Mouse (Mus musculus) urinary bladder, postnatal 4 days (tissue): ENCODE measurements around the gene Efcab12.
A peak's percentile ranks its signal among the peaks of the same experiment; 100 is the strongest.
"Not testable (repeated sequence)": the region's sequence is repeated elsewhere in the genome, so short reads cannot be mapped to it uniquely, and the experiment has no call there.

Source experiments
- DNase-seq, 2 experiments: peaks; one replicate each; pipeline ENCODE4 v3.0.0; 2021 to 2022; ENCODE audit warnings: low spot score in 2 of 2

Gene Efcab12

DNA sequence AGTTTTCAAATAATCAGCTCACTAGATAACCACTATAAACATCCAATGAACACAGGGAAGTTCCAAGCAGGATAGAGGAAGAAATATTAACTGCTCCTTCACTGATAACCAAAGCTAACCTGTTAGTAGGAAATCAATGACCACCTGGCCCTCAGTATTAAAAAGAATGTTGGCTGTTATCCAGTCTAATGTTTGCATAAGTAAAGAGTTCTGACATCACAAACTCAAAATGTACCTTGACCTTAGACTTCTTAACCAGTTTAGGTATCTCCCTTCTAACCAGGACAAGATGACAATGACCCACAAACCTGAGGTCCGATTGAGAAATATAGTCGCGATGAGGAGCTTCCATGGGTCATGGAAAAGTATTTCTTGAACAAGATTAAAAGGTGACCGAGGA is 6.8 kb upstream of the Efcab12 start:
- no peak for DNase-seq

DNA sequence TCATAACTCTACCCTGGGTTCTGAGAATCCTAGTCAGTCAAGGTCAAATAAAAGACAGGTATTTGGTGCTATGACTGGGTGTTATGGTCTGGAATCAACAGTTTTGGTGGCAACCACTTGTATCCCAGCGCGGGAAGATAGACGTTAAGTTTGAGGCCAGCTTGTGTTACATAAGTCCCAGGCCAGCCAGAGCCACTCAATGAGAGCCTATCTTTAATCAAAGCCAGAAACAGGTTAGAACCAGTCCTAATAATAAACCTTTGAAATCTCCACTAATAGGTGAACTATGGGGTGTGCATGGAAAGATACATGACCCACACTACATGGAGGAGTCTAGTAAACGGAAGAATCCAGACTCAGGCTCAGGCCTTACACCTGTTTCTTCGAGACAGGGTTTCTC is 533 bp upstream of the Efcab12 start:
- no peak for DNase-seq

DNA sequence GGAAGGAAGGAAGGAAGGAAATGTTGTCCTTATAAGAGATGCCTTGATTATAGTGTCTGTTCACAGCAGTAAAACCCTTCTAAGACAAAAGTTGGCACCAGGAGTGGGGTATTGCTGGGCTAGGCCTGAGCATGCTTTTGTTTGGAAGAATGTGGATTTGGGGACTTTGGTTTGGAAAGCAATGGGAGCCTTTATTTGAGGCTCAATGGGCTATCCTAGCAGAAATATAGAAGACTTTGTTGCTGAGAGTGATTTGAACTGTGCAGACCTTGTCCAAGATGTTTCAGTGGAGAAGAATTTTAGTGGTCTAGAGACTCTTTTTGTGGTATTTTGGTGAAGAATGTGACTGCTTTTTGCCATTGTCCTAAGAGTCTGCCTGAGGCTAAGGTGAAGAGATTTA is 4.4 kb downstream of the Efcab12 start:
- DNase-seq, result no peak

DNA sequence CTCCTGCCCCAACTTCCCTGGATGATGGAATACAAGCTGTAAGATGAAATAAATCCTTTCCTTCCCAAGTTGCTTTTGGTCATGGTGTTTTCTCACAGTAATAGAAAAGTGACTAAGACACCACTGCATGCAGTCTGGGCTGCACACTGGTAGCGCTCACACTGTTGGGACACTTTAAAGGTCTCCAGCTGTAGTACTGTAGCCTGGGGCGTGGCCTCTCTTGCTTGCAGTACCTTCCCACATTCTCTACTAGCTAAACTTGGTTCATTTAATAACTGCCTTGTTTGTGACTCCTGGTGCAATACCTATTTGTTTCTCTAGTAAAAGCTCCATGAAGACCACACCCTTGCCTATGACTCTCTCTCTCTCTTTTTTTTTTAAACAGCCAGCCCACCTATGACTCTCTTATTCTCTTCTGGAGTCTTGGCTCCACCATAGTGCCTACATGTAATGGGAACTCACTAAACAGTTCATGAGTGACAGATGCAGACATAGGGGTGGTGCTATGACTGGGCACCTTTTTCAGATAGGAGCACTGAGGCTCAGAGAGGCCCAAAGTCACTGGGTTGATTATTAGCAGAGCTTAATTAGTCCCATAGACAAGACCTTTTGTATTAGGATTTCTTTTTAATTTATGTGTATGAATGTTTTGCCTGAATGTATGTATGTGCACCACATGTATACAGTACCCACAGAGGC is 5.9 kb downstream of the Efcab12 start:
- no peak for DNase-seq

DNA sequence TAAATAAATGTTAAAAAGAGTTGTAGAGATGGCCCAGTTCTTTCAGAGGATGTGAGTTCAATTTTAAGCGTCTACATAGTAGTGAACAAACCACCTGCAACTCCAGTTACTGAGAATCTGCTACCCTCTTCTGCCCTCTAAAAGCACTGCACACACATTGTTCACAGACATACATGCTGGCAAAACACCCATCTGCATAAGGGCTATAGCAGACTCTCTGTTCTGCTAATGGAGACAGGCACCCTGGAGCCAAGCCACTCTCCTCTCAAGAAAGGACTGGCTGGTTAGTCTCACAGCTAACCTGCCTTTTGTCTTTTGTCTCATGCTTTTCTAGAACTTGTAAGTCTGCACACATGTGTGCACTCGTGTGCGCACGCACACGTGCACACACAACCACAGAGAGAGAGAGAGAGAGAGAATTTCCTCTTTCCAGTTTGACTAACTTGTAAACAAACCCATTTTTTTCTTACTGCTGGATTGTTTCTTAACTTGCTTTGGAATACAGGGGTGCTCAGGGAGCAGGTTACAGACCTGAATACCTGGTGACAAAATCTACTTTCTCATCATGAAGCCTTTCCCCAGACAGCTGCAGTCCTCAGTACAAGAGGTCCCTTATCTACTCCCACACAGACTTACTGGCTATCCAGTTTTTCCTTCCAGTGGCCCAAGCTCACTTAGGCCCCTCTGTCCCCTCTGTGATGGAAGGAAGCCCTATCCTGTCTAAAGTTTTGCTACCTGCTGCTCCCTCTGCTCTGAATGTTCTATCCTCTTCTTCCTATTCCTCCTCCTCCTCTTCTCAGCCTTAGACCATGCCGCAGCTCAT is 7.2 kb downstream of the Efcab12 start:
- DNase-seq, result no peak

DNA sequence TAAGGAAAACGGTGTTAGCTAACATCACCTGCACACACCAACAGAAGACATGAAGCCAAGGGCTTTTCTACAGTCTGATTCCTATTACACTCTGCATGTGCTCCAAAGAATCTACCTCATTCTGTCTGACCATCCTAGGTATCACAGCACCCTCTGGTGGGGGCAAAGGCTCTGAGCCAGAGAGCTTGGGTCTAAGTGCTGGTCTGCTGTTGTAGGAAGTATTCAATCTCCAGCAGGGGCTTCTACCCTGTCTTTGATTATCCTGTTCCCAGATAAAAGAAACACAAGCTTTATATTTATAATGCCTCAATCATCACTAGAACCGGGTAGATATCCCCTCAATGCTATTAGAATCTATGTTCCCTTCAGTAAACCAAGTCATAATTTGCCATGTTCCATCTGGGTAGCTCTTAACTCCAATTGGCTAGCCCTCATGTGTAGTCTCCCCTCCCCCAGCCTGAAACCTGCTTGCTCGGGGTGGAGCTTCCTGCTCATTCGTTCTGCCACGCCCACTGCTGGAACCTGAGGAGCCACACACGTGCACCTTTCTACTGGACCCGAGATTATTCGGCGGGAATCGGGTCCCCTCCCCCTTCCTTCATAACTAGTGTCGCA is 14.3 kb downstream of the Efcab12 start:
- not testable (repeated sequence) for DNase-seq

DNA sequence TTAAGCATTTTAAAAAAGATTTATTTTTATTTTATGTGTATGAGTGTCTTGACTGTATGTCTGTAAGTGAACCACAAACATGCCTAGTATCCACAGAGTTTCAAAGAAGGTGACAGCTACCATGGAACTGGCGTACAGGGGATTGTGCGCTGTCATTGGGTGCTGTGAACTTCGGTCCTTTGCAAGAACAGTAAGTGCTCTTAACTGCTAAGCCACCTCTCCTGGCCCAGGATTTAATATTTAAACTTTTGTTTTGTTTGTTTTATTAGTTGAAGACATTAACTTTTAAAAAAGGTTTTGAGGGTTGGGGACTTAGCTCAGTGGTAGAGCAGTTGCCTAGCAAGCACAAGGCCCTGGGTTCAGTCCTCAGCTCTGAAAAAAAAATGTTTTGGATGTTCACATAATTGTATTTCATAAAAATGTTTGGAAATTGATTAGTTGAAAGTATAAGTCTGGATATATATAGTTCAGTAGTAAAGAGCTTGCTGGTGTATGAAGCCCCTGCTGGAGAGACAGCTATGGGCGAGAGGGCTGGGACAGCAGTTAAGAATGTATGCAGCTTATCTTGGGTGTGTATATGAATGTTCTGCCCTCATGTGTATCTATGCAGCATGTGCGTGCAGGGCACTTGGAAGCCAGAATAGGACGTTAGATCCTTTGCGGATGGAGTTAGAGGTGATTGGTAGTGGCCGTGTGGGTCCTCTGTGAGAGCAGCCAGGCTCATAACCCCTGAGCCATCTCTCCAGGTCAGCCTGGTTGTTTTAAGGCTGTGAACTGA is 16.8 kb downstream of the Efcab12 start:
- DNase-seq, result no peak

DNA sequence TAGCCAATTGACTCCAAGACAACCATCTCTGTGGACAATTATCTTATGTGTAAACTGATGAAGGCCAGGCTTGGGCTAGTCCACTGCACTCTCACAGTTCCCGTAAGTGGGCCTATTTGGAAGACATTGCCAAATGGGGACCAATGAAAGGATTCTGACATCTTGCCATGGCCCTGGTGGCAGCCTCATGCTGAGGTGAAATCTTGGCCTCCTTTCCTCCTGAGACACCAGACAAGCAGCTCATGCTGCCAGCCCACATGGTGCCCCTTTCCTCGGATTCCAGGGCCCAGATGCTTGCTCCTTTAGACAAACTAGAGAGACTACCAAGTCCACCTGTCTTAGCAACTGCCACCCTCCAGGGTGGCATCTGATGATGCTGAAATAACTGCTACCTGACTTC is 20.1 kb downstream of the Efcab12 start:
- DNase-seq, result no peak

DNA sequence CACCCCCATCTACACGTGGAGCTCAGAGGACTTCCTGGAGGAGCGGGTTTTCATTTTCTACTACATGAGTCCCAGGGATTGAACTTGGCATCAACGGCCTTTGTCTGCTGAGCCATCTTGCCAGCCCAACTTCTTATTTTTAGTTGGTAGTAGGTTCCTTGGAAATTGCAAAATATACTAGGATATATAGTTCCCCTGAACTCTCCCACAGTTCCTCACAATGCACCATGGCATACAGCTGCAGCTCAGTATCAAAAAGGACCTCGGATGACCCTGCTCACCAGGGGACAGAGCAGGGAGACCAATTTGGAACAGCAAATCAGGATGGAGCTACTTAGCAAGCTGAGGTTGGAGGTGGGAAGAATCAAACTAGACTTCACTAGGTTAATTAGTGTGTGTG is 23.2 kb downstream of the Efcab12 start:
- no peak for DNase-seq

DNA sequence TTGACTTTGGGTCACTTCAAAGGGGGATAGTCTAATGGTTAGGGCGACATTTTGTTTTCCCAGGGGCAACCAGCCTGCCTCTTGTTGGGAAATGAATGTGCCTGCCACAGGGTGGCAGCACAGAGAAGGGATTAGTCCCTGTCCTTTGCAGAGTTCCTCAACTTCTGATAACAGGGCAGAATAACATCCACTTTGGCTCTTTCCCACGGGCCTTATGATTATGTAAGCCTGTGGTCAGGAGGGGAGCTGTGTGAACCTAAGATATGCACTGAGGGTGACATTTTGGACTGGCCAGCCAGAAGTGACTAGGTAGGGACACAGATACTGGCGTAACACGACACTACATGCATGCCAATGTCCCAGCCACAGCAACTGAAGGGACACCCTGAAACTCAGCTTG is 24.1 kb downstream of the Efcab12 start:
- DNase-seq, result peak in 1 of 2 experiments; percentile 38

DNA sequence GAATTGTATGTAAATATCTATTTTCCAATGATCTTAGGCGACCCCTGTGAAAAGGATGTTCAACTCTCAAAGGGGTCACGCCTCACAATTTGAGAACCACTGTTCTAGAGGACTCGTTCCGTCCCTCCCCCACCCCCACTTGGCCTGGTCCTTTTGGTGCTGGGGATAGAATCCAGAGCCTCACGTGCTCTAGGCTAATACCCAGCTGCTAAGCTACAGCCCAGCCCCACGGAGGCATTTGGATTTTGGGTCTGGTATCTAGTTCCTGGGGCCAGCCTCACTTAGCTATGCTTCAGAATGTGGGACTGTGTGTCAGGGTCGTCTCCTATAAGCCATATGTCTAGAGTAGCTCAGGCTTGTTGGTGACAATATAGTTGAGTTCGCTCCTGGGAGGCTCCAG is 26.6 kb downstream of the Efcab12 start:
- DNase-seq, result no peak

DNA sequence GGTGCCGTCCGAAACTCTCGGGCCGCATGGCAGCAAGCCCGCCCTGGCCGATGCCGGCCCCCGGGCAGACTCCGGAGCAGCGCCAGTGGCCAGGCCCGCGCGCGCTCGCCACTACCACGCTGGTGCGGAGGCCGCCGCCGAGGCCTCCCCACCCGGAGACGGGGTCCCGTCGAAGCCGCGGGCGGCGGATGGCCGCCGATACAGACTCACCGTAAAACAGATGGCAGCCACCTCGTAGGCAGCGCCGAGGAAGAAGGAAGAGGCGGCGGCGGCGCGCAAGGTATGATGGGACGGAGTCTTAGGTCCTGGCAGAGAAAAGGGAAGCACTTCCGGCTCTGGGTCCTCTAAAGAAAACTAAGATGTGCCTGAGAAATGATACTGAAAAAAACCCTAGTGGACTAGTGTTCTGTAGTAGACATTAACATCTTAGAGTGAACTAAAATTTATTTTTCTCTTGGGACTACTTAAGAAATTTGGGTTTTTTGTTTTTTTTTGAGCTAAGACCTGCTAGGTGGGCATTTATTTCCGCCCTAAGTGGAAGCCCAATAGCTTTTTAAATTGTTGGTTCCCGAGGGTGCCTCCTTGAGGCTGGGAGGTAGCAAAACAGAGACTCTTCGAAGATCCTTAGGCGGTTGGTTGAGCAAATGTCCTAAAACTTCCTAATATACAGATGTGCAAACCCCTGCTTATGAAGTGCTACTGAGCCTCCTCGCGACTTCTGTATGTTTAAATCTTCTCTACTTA is 29.6 kb downstream of the Efcab12 start, which contains the start of gene Rpl32:
Gene Rpl32 (minus strand): TSS at position 260 of the 744 bp plus-strand sequence.
- DNase-seq, result peak; percentile 80 to 84

DNA sequence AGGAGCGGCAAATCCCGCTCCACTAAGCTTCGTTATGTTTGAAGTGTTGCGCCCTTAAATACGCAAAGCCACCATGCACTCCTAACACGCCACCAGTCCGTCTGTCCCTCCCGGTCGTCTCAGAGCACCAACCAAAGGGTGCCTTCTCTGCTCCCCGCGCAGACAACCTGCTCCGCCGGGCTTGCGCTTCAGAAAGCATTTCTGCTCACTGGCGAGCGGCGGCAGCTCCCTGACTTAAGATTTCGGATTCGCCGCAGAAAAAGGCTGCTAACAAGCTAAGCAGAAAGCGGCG is 30.1 kb downstream of the Efcab12 start:
- DNase-seq, result no peak

DNA sequence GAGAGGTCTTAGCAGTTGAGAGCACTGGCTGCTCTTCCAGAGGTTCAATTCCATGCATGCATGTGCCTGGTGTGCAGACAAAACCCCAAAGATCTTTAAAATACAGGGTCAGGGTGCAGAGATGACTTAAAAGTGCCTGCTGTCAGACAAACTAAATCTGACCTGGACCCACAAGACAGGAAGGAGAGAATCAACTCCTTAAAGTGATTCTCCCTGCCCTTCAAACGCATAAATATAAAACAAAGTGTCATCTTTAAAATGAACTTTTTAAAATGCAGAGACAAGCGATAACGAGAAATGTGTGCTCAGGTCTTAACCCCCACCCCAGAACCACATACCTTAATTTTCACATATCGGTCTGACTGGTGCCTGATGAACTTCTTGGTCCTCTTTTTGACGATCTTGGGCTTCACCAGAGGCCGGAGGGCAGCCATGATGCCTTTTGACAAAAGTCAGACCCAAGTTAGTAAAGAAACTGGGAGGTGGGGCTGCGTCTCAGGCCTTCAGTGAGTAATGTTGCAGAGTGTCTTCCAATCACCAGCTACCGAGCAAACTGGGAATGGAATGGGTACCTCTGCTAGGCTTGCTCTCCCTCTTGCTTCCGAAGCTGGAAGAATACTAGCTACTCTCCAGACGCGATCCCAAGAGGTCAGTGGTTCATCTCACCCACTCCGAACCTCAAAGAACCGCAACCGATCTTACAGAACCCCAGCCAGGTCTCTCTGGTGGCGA is 30.6 kb downstream of the Efcab12 start:
- no peak for DNase-seq

DNA sequence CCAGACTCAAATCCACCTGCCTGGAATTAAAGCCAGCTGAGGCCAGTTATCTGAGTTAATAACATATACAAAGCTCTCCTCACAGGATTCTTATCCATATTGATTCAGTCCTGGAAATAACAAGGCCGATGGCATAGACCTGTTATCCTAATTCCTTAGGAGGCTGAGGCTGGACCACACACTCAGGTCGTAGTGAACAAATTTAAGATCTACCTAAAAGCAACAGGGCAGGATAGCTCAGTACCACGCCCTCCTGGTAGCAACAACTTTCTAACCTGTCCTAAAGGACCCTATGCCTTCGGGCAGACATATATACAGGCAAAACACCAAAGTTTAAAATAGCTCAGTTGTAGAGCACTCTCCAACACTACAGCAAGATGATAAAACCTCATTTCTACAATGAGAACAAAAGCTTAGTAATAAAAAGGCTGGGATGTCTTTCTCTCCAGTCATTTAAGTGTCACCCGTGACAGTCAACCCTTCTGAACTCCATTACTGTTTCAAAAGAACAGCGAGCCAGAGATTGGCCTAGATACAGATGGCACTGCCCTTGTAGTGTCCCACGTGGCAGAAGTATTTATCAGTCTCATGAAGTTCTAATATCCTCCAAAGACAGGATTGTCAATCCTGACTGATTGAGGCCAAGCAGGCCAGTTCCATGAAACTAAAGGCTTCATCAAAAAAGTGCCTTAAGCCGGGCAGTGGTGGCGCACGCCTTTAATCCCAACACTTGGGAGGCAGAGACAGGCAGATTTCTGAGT is 33.6 kb downstream of the Efcab12 start:
- no peak for DNase-seq

DNA sequence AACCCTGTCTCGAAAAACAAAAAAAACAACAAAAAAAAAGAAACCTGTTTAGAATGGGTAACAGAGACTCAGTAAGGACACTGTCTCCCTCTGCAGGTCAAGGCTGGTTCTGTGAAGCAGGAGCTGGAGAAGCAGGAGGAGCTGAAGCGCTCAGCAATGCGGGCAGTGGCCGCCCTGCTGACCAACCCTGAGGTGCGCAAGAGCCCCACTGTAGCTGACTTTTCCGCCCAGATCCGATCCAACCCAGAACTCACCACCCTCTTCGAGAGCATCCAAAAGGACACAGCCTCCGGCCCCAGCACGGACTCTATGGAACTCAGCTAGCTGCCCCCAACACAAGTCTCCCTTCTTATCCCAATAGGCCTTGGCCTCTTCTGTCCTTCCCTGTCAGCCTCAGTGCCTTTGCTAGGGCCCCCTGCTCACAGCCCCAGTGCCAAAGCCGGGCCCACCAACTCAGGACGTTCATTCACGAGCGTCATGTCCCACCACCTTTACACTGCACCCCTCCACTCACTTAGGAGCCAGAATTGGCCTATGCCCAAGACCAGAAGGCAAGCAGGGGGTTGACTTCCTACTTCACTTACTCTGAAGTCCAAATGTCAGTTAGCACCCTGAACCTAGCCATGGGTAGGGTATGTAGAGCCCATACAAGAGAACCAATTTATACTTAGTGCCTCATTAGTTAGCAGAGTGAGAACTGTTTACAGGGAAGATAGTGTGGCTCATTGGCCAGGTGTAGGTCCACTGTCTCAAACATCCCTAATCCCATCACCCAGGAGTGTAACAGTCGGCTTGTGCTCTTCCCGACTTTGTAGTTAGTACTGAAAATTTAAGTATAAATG is 34.5 kb downstream of the Efcab12 start:
- peak; percentile 67 to 80 for DNase-seq

DNA sequence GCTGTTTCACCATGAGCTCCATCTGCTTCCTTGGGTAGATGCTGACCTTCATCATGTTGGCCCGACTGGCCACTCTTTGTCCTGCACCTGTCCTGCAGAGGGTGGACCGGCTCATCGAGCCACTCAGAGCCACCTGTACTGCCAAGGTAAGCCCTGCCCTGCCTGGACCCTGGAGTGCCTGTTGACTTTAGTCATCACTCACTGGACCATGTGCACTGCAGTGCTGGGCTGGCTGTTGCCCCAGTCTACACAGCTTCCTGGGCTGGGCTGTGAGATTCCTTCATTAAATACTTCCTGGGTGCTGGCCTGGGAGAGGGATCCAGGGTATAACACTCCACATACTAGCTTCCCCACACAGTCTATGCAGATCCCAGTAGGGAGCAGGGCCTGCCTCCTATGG is 36.4 kb downstream of the Efcab12 start:
- DNase-seq, result no peak

DNA sequence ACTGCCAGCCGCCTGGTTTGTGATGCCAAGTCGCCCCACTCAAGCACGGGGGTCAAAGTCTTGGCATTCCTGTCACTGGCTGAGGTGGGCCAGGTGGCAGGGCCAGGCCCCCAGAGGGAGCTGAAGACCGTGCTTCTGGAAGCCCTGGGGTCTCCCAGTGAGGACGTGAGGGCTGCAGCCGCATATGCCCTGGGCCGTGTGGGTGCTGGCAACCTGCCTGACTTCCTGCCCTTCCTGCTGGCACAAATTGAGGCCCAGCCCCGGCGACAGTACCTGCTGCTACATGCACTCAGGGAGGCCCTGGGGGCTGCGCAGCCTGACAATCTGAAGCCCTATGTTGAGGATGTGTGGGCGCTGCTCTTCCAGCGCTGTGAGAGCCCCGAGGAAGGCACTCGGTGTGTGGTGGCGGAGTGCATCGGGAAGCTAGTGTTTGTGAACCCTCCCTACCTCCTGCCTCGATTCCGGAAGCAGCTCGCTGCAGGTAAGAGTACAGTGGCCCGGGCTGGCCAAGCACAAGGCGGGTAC is 45.5 kb downstream of the Efcab12 start:
- no peak for DNase-seq
